Mouse (Mus musculus): ENCODE results near the gene C2cd4a. TPM values are rescaled to one million over a fixed set of nuclear protein-coding genes. Genes with fewer than 3 reads are reported as not detected.
A peak's percentile ranks its signal among the peaks of the same experiment; 100 is the strongest.

Gene C2cd4a
- total and polyA plus RNA-seq, 2 experiments from 2014 or later: not detected

DNA sequence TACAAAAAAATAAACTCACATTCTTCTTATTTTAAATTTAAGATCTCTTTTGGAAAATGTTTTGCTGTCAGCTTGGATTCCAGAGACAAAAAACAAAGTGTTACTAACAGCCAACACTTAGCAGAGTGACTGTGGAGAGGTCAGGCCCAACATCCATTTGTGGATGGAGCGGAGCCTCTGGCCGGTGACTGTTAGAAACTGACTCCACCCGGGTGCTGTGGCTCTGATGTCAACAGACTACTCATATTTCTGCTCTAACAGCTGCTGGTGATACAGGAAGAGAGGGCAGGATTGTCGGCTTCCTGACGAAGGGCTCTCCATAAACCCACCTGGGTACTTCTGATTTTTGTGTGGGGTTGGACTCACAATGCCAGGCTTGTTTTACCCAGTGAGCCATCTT, 9.0 kb downstream of the C2cd4a start:
- no peak for ATAC-seq (ENCODE audit: insufficient read depth, low read depth)
- Histone ChIP-seq H3K27me3 (ENCODE audit: control insufficient read depth, insufficient read depth, low read length) (no peaks in the 10 kb centered on the region), H3K9me3 (replicated peaks; ENCODE audit: control insufficient read depth, low read length) (0 out of 2 replicates have a peak, but pooled peaks cover 4% of the 10 kb centered on the region), H3K27ac (ENCODE audit: low read depth) (no peak overlapping the region), H3K36me3 (replicated peaks; ENCODE audit: control insufficient read depth, insufficient read depth, low read length) (no peaks in the 10 kb centered on the region), H3K4me1 (ENCODE audit: control insufficient read depth, insufficient read depth) (peaks cover 7% of the 10 kb centered on the region), H3K9ac (replicated peaks; ENCODE audit: low read depth, low read length) (no peak overlapping the region), H3K4me3 (ENCODE audit: low read depth, low read length) (no peak overlapping the region), H3K4me2 (ENCODE audit: low read depth, low read length) (no peak overlapping the region)
- WGBS: 35% methylated on average over 5 of the region's 5 CpGs
- no peak for DNase-seq (ENCODE audit: low spot score)
- TF ChIP-seq EP300 (IDR thresholded peaks at IDR 0.05; ENCODE audit: low read depth) (no peak), CTCF (IDR thresholded peaks at IDR 0.05; ENCODE audit: low read depth) (no peak)

DNA sequence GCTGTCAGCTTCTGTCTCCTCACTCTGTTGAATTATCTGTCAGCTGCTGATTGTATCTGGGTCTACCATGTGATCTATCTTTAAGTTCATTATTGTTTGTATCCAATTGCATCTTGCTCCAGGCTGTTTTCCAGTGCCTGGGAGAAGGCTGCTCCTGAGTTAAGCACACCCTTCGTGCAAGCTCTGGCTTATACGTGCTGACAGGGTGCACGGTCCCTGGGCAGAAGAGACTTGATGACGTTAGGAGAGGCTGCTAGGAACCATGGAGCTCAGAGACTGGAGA, 13.5 kb downstream of the C2cd4a start:
- Histone ChIP-seq H3K4me2 (ENCODE audit: low read depth, low read length) (peak overlapping the region; percentile 46; the same call in 1 of the 2 replicates), H3K9me3 (replicated peaks; ENCODE audit: control insufficient read depth, low read length) (0 out of 2 replicates have a peak, but pooled peaks cover 4% of the 10 kb centered on the region), H3K36me3 (replicated peaks; ENCODE audit: control insufficient read depth, insufficient read depth, low read length) (no peaks in the 10 kb centered on the region), H3K9ac (replicated peaks; ENCODE audit: low read depth, low read length) (no peak overlapping the region), H3K4me1 (ENCODE audit: control insufficient read depth, insufficient read depth) (peaks cover 32% of the 10 kb centered on the region), H3K27ac (ENCODE audit: low read depth) (peak overlapping the region; percentile 81), H3K27me3 (ENCODE audit: control insufficient read depth, insufficient read depth, low read length) (no peaks in the 10 kb centered on the region), H3K4me3 (ENCODE audit: low read depth, low read length) (no peak overlapping the region)
- no peak for DNase-seq (ENCODE audit: low spot score)
- TF ChIP-seq CTCF (IDR thresholded peaks at IDR 0.05; ENCODE audit: low read depth): no peak
- no peak for TF ChIP-seq EP300 (IDR thresholded peaks at IDR 0.05; ENCODE audit: low read depth)
- 42% methylated on average over 4 of the region's 4 CpGs for WGBS
- ATAC-seq (ENCODE audit: insufficient read depth, low read depth): no peak

DNA sequence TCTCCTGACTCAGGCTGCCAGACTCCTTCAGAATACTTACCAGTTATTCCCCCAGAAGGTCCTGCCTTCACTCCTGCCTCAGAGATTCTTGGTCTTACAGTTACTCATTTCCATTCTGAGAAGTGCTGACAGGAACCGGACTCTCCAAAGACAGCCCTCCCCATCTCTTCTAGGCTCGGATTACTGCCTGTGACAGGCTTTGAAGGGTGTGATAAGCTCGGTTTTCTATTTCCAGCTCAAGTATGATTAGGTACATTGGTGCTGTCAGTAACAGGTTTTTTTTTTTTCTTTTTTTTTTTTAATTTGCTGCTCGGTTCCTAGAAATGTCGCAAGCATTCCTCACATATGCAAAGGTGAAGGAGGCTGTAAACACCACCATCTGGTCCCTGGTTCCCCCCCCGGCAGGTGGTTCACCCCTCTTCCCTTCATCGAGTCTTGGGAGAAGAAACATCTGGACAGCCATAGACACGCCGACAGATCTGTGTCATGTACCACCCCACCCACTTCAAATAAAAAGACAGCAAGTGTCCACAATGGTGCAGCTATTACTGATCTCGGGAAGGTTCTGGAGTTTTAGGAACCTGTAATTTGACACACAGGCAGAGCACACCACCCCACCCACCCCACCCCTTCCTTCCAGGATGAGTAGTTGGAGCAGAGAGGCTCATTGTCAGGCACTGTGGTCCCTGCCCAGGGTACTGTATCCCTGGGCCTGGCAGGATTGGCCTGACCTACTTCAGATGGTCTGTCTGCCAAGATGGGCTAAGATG, 14.0 kb downstream of the C2cd4a start:
- TF ChIP-seq CTCF (IDR thresholded peaks at IDR 0.05; ENCODE audit: low read depth): no peak
- peak; percentile 66; the same call in 1 of the 2 replicates for TF ChIP-seq EP300 (IDR thresholded peaks at IDR 0.05; ENCODE audit: low read depth)
- 13% methylated on average over 10 of the region's 10 CpGs for WGBS
- 0 out of 2 replicates have a peak, but pooled peaks cover 4% of the 10 kb centered on the region for H3K9me3 ChIP-seq (replicated peaks; ENCODE audit: control insufficient read depth, low read length)
- H3K9ac ChIP-seq (replicated peaks; ENCODE audit: low read depth, low read length): peak overlapping the region; percentile 13; the same call in 1 of the 2 replicates
- no peaks in the 10 kb centered on the region for H3K36me3 ChIP-seq (replicated peaks; ENCODE audit: control insufficient read depth, insufficient read depth, low read length)
- peaks cover 32% of the 10 kb centered on the region for H3K4me1 ChIP-seq (ENCODE audit: control insufficient read depth, insufficient read depth)
- H3K27me3 ChIP-seq (ENCODE audit: control insufficient read depth, insufficient read depth, low read length): no peaks in the 10 kb centered on the region
- peak overlapping the region; percentile 81 for H3K27ac ChIP-seq (ENCODE audit: low read depth)
- peak overlapping the region; percentile 46 for H3K4me2 ChIP-seq (ENCODE audit: low read depth, low read length)
- DNase-seq (ENCODE audit: low spot score): peak; percentile 90
- ATAC-seq (ENCODE audit: insufficient read depth, low read depth): peak; percentile 82
- no peak overlapping the region; the same call in 1 of the 2 replicates for H3K4me3 ChIP-seq (ENCODE audit: low read depth, low read length)

DNA sequence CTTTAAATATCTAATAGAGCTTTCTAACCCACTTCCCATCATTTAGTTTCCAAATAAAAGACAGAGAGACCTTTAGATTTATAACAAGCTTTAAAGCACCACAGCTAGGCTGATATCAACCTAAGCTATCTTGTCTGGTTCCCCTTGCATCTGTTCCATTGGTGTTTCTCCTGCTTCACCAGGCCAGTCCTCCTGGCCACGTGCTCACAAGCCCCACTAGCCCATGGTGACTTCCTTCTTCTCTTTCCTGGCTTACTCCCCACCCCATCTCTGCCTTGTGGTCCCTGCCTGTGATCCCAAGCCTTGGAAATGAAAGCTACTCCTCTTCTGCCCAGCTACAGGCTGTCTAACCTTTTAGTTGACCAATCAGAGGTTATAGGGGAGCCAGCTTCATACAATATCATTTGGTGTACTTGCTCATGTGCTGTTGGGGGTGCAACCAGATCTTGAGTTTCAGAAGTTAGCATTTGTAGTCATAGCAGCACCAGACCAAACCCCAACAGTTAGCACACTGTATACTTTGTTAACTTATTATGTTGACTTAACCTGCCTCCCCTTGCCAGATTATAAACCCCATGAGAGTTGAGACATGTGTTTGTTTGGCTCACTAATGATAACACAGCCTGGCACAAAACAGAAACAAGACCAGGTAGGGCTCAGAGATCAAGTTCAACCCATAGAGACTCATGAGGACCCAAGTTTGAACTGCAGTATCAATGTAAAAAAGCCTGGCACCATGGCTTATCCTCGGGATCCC, 15.8 kb downstream of the C2cd4a start:
- no peak overlapping the region for H3K27ac ChIP-seq (ENCODE audit: low read depth)
- H3K9me3 ChIP-seq (replicated peaks; ENCODE audit: control insufficient read depth, low read length): 0 out of 2 replicates have a peak, but pooled peaks cover 4% of the 10 kb centered on the region
- H3K36me3 ChIP-seq (replicated peaks; ENCODE audit: control insufficient read depth, insufficient read depth, low read length): no peaks in the 10 kb centered on the region
- peaks cover 32% of the 10 kb centered on the region for H3K4me1 ChIP-seq (ENCODE audit: control insufficient read depth, insufficient read depth)
- no peak for ATAC-seq (ENCODE audit: insufficient read depth, low read depth)
- TF ChIP-seq EP300 (IDR thresholded peaks at IDR 0.05; ENCODE audit: low read depth) (no peak), CTCF (IDR thresholded peaks at IDR 0.05; ENCODE audit: low read depth) (no peak)
- no peak overlapping the region for H3K4me3 ChIP-seq (ENCODE audit: low read depth, low read length)
- H3K4me2 ChIP-seq (ENCODE audit: low read depth, low read length): no peak overlapping the region
- DNase-seq (ENCODE audit: low spot score): no peak
- no peaks in the 10 kb centered on the region for H3K27me3 ChIP-seq (ENCODE audit: control insufficient read depth, insufficient read depth, low read length)
- 84% methylated on average over 2 of the region's 2 CpGs for WGBS
- H3K9ac ChIP-seq (replicated peaks; ENCODE audit: low read depth, low read length): no peak overlapping the region

DNA sequence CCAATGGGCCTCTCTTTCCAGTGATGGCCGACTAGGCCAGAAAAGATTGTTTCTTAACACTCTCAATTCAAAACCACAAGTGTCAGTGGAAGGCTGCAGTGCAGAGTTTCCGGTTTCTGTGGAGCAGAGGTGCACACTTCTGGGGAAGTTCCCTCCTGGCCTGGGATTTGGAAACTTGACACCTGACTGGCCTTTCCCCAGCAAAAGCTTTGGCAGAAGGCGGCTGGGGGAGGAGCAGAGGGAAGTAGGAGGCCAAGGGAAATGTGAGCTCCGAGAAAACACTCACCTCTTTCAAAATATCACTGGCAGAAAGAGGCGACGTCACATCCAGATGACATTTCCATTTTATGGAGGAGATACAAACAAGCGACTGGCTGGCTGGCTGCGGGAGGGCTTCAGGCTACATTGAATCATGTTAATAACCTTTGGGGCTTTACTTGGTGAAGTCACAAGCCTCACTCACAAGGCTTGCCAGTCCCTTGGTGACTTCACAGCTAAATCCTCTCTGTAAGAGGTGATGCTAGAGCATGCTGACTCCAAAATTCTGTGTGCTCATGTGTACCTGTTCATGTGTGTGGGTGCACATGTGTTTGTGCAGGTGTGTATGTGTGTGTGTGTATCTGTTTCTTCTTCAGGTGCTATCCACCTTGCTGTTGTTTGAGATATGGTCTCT, 18.3 kb downstream of the C2cd4a start:
- TF ChIP-seq EP300 (IDR thresholded peaks at IDR 0.05; ENCODE audit: low read depth) (no peak), CTCF (IDR thresholded peaks at IDR 0.05; ENCODE audit: low read depth) (no peak)
- 4% methylated on average over 8 of the region's 8 CpGs for WGBS
- H3K9me3 ChIP-seq (replicated peaks; ENCODE audit: control insufficient read depth, low read length): no peaks in the 10 kb centered on the region
- DNase-seq (ENCODE audit: low spot score): peak; percentile 91
- peaks cover 35% of the 10 kb centered on the region for H3K4me1 ChIP-seq (ENCODE audit: control insufficient read depth, insufficient read depth)
- ATAC-seq (ENCODE audit: insufficient read depth, low read depth): peak; percentile 78
- no peak overlapping the region for H3K9ac ChIP-seq (replicated peaks; ENCODE audit: low read depth, low read length)
- H3K36me3 ChIP-seq (replicated peaks; ENCODE audit: control insufficient read depth, insufficient read depth, low read length): no peaks in the 10 kb centered on the region
- no peak overlapping the region for H3K4me3 ChIP-seq (ENCODE audit: low read depth, low read length)
- H3K27ac ChIP-seq (ENCODE audit: low read depth): peak overlapping the region; percentile 88
- H3K27me3 ChIP-seq (ENCODE audit: control insufficient read depth, insufficient read depth, low read length): no peaks in the 10 kb centered on the region
- peak overlapping the region; percentile 38 for H3K4me2 ChIP-seq (ENCODE audit: low read depth, low read length)

Data from heart, postnatal 0 days (tissue).